In the genomic region with DNA sequence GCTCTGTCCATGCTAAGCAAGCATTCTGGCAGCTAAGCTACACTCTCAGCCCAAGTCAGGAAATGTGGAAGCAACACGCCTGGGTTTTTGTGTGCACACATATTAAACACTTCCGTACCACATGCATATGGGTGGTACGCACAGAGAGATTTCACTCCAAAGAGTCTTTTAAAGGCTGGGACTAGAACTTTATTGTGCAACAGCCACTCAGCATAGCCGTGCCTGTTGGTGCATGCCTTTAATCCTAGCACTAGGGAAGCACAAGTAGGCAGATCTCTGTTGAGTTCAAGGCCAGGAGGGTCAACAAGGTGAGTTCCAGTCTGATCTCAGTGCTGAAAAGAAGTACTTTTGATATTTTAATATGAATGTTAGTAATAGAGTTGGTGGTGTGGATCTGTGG, we compare ENCODE assay signal across 24 mouse cellular contexts.
"Had no signal": no experiment of that assay in that cellular context is flagged by ENCODE, and none has a peak within 500 bp of the region (broad histone marks: within the 10 kb centered on the region; RNA-seq: fewer than 3 reads in every experiment).

No protein-coding gene starts in this region.

- H3K9me3 ChIP-seq: heart, embryonic 13.5 days; heart, embryonic 15.5 days; hindbrain, embryonic 13.5 days; hindbrain, embryonic 15.5 days; limb, embryonic 10.5 days; limb, embryonic 12.5 days had no signal

- DNase-seq: forebrain, postnatal 0 days; gastrocnemius, postnatal 14 days; gastrocnemius, postnatal 36 days; heart, adult 11 months; heart, adult 2 months; heart, postnatal 14 days; heart, postnatal 36 days; kidney, adult 11 months; kidney, adult 2 months; kidney, adult 9 months; kidney, postnatal 10 days; kidney, postnatal 25 days; kidney, postnatal 4 days had no signal

- H3K27me3 ChIP-seq: hindbrain, embryonic 13.5 days; hindbrain, embryonic 15.5 days had no signal

- H3K27ac ChIP-seq: heart, adult 2 months; heart, embryonic 13.5 days; heart, embryonic 15.5 days; hindbrain, embryonic 13.5 days; hindbrain, embryonic 15.5 days; hindbrain, postnatal 0 days; layer of hippocampus, adult 2 months; left cerebral cortex, adult 2 months; limb, embryonic 10.5 days; limb, embryonic 12.5 days had no signal

- H3K4me2 ChIP-seq: heart, embryonic 11.5 days; heart, embryonic 13.5 days; heart, embryonic 15.5 days; hindbrain, embryonic 13.5 days; hindbrain, embryonic 15.5 days; limb, embryonic 12.5 days had no signal

- H3K9ac ChIP-seq: forebrain, postnatal 0 days; heart, embryonic 13.5 days; heart, embryonic 15.5 days; hindbrain, embryonic 13.5 days; hindbrain, embryonic 15.5 days; limb, embryonic 12.5 days had no signal

- H3K36me3 ChIP-seq: heart, embryonic 13.5 days; heart, embryonic 15.5 days; hindbrain, embryonic 13.5 days; hindbrain, embryonic 15.5 days; limb, embryonic 10.5 days; limb, embryonic 12.5 days had no signal

- H3K4me3 ChIP-seq: heart, adult 2 months; heart, embryonic 13.5 days; heart, embryonic 15.5 days; hindbrain, embryonic 13.5 days; hindbrain, embryonic 15.5 days; layer of hippocampus, adult 2 months; left cerebral cortex, adult 2 months; limb, embryonic 10.5 days; limb, embryonic 12.5 days had no signal

- ATAC-seq: forebrain, postnatal 0 days; hindbrain, postnatal 0 days; intestine, embryonic 16.5 days had no signal
